Mouse (Mus musculus) neural tube, postnatal 0 days (tissue): ENCODE data around the gene Optn. TPM values are rescaled to one million over a fixed set of nuclear protein-coding genes. Genes with fewer than 3 reads are reported as not detected.

ENCODE experiments used
- polyA plus RNA-seq: library from polyadenylated mRNA; unstranded; fragments of >200 nt; fragmentation: Nextera tagmentation; extraction: Ambion mirVana; gene quantifications from 2 replicates; pipeline ENCODE4 v1.2.1, GENCODE M21; 2015

Optn gene
- 23.6 and 27.7 TPM in 2 replicates for polyA plus RNA-seq

DNA sequence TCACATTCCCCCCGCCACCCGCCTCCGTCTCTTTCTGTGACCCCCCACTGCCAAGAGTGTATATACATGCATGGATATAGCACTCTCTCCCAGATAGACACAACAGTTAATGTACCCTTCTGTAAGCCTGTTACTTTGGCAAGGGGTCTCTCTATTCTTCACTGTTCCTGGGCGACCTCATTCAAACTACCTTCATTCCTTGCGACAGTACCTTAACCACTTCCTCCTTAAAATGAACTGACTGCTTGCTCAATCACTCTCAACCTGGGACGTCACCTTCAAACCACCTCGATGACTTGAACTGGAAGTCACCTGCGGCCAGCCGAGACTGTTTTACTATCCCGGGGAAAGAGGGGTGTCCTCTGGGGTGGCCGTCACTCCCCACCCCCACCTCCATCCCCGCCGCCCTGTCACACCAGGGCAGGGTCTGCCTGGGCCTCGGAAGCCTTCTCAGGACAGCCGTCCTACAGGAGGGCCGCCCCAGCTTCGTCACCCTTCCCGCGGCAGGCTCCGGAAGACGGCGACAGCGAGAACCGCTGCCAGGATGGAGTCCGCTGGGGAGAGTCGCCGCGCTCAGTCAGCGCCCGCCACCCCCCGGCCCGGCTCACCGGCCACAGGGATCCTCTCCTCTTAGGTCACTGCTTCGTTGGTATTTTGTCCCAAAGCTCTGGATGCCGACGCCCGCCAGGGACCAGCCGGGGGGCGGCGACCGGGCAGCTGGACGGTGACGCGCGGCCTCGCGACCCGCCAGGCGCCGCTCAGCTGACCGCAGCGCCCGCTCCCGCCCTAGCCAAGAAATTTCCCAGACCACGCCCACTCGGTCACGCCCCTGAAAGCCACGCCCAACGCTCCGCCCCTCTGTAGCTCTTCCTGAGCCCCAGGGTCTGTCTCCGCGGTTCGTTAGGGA is at the start of gene Optn:
TSS of gene Optn (minus strand) at position 753 of the 907 bp plus-strand sequence.

DNA sequence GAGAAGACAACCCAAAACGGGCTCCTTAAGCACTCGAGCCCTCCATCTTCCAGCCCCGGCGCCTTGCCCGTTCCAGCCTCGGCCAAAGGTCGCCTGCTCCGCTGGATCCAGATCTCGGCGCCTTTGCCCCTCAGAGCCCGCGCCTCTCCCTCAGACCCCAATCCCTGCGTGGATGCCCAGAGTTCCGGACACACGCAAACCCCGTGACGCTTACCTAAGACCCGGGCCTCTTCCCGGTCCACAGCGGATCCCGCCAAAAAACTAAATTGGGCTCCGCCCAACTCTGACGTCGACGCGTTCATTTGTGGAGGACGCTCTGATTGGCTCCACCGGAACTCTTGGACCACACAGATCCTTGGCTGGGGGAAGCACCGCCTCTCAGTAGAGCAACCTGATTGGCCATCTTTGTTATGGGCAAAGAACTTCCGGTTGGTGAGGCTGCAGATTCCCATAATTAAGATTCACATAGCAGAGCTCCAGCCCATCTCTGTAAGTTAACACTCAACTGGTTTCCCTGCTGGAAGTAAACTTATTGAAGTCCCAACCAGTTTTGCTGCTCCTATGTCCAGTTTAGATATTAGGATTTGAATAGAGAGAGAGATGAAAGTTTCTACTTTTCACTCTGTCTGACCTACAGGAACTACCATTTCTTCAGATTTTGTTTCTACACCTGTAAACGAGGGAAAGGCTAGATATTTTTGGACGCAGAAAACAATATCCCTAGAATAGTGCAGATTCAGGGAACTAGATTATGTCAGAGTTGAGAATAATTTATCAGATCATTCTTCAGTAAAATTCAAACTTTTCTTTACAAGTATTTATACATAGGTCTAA is 51.1 kb downstream of the Optn start, which contains the start of gene Mcm10:
TSS of gene Mcm10 (minus strand) at position 301 of the 834 bp plus-strand sequence.

DNA sequence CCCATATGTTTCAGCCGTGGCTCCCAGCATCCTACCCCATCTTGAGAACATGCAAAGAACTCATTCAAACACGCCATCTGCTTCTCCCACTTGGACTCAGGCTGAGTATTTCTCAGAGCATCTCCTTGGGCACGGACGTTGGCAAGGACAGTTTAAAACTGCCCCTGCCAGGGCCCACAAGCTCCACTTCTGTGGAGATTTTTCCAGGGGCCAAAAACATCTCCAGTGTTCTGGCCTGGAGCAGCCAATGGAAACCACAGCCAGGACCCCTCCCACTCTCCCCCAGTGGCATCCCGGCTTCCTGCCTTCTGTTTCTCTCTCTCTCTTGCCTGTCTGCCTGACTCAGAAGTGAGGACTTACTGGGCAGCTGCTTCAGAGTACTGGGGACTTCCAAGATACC is 88.0 kb downstream of the Optn start, which contains the start of gene Ucma:
TSS of gene Ucma (plus strand) at position 316 of the 400 bp plus-strand sequence.

Other genes starting within 250 kb of the Optn start
- gene Sephs1, start 182.5 kb downstream of the Optn start, polyA plus RNA-seq: 37.5 and 39.0 TPM in 2 replicates
- gene Phyh, start 145.0 kb downstream of the Optn start, polyA plus RNA-seq: 119 and 122 TPM in 2 replicates
- gene Ucma, start 87.9 kb downstream of the Optn start, polyA plus RNA-seq: 1.5 and 1.8 TPM in 2 replicates
- gene Mcm10, start 51.3 kb downstream of the Optn start, polyA plus RNA-seq: 1.4 and 2.3 TPM in 2 replicates
- 11.6 and 11.7 TPM in 2 replicates for gene Ccdc3, start 73.7 kb upstream of the Optn start, polyA plus RNA-seq